Mouse (Mus musculus) limb, embryonic 13.5 days (tissue): ENCODE results near the gene Col4a1. TPM values are rescaled to one million over a fixed set of nuclear protein-coding genes. Genes with fewer than 3 reads are reported as not detected.

Experiments
- ATAC-seq: fragments of 200-750 bp; cut with Nextera tagmentation; 2 replicates; pipeline ENCODE4 v1.8.0; 2017; ENCODE audit warnings: low read depth, moderate number of reproducible peaks, moderate TSS enrichment; ENCODE audit not compliant: low FRiP score
- H3K27ac ChIP-seq: fragments of 300-500 bp; sonication (generic); 2 replicates; pipeline ENCODE4 v1.5.1; 2015; ENCODE audit warnings: inconsistent platforms, mild to moderate bottlenecking, moderate library complexity
- H3K27me3 ChIP-seq: fragments of 300-500 bp; sonication (generic); 2 replicates; pipeline ENCODE4 v1.6.1; 2015; ENCODE audit warnings: mild to moderate bottlenecking, inconsistent platforms
- H3K36me3 ChIP-seq: fragments of 300-500 bp; sonication (generic); 2 replicates; pipeline ENCODE4 v1.6.1; 2015; ENCODE audit warnings: inconsistent platforms, mild to moderate bottlenecking, moderate library complexity
- H3K4me1 ChIP-seq: fragments of 300-500 bp; sonication (generic); 2 replicates; pipeline ENCODE4 v1.6.1; 2015; ENCODE audit warnings: inconsistent platforms
- H3K4me2 ChIP-seq: fragments of 300-500 bp; sonication (generic); replicated peaks from 2 replicates; pipeline ENCODE4 v1.6.1; 2015; ENCODE audit warnings: inconsistent platforms, mild to moderate bottlenecking, moderate library complexity
- H3K4me3 ChIP-seq: fragments of 300-500 bp; sonication (generic); 2 replicates; pipeline ENCODE4 v1.5.1; 2015; ENCODE audit warnings: moderate library complexity, mild to moderate bottlenecking, inconsistent platforms
- H3K9ac ChIP-seq: fragments of 300-500 bp; sonication (generic); 2 replicates; pipeline ENCODE4 v1.6.1; 2015; ENCODE audit warnings: mild to moderate bottlenecking, inconsistent platforms
- H3K9me3 ChIP-seq: fragments of 300-500 bp; sonication (generic); 2 replicates; pipeline ENCODE4 v1.6.1; 2016; ENCODE audit warnings: inconsistent platforms
- WGBS: fragments of 180-500 bp; shearing (Covaris S2); methylation state at CpG from one replicate; pipeline ENCODE4 v1.1.7; 2015; 5-methylcytosine and 5-hydroxymethylcytosine counted together
- polyA plus RNA-seq: library from polyadenylated mRNA; unstranded; fragments of >200 nt; fragmentation: Nextera tagmentation; extraction: Ambion mirVana; gene quantifications from 2 replicates; pipeline ENCODE4 v1.2.1, GENCODE M21; 2015

The Col4a1 gene
- polyA plus RNA-seq, 1 experiment from 2014 or later = 115 TPM

DNA sequence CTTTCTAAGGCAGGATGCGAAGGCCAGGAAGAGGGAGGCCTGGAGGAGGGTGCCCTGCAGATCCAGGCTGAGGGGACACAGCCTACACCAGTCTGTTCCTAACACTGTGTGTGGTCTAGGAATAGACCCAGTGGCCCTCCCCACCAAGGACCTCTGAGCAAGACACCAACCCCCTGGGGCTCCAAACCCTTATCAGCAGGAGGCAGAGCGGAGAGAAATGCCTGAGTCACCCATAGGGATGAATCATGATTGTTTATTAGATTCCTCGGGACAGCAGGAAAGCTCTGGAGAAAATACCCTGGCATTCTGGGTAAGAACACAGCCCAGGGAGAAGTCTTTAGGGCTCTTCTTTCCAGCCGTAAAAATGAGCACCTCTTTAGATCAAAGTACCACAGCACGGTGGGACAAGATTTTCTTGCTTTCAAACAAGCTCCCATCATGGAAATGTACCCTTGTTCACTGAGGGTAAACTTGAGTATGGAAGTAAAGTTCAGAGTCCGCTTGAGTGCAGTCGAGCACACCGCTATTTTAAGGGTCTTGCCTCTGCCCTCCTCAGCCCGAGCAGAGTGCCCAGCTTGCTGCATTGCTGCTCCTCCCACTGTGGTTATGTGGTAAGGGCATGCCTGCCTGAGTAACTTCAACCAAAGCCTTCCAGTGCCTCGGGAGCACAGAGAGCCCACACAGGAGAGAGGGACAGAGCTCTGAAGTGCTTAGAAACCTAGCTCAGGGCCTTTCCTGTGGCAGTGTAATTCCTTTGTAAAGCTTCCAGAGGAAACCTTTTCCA lies 52.6 kb downstream of the Col4a1 start:
- WGBS = 24% methylated on average over 10 of the region's 10 CpGs
- Histone ChIP-seq H3K27me3 (no peaks in the 10 kb centered on the region), H3K4me1 (peaks cover 33% of the 10 kb centered on the region), H3K9me3 (no peaks in the 10 kb centered on the region), H3K4me2 (no peak overlapping the region), H3K4me3 (no peak overlapping the region), H3K27ac (peak overlapping the region; percentile 52; the same call in 1 of the 2 replicates), H3K9ac (no peak overlapping the region), H3K36me3 (no peaks in the 10 kb centered on the region)
- ATAC-seq = no peak

DNA sequence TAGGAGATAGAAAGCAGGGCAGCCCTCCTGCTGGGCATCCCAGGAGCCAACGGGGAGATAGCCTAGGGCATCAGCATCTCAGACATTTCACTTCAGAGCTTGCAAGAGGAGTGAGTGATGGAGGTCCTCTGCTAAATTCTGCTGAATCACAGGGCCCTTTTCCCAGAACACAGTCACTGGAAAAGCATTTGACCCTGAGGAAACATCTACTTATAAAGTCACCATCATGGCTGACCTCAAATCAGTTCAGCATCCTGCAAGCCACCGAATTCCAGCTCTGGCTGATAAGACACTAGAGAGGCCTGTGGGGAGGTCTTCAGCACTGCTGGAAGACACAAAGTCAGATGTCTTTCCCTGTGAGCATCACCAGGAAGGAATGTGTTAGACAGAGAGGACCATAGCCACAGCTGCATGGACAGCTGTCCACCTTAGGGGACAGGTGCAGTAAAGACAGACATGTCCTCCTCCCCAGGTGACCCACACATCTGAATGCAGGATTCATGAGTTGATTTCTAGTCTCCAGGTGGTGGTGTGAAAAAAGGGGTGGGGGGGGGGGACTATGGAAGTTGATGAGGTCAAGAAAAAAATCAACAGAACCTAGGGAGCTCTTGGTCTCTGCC lies 54.0 kb downstream of the Col4a1 start:
- no peak for ATAC-seq
- Histone ChIP-seq H3K4me2 (no peak overlapping the region), H3K36me3 (no peaks in the 10 kb centered on the region), H3K4me1 (peaks cover 30% of the 10 kb centered on the region), H3K27ac (no peak overlapping the region), H3K9me3 (no peaks in the 10 kb centered on the region), H3K9ac (no peak overlapping the region), H3K27me3 (0 out of 2 replicates have a peak, but pooled peaks cover 3% of the 10 kb centered on the region), H3K4me3 (no peak overlapping the region)
- WGBS = 70% methylated on average over 2 of the region's 2 CpGs

DNA sequence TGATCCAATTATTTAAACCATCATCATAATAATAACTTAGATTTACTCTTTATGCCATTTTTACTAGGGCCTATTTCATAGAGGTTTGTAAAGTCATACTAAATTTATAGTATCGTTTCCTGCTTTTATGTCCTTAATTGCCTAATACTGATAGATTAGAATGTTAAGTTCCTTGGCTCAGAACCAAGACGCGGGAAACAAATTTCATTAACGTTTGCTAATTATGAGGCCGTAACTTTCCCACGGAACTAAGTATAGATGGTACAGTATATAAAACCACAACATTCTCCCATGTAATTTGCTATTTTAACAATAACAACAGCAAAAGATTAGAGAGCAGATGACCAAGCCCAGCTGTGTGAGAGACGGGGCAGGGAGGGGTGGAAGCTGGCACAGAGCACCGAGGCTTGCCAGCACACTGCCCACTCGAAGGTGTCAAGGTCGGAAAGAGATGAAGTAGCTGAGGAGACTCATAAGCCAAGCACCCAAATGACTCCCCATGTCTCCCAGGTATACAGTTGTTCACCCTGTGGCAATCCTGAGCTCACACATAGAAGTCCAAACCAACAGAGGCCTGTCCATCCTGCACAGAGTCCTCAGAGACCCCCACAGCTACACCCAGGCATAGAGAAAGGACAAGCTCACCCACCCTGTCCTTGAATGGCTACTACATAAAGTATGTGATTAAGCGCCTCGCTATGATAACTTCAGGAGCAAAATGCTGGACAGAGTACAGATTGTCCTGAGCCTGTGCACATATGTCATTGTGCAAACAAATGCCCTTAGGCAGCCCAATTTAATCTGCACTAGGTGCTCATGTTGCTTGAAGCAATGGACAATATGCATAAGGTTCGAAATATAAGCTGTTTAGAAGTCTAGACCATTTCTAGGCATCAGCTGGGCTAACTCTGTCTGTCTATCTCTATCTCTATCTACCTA lies 55.3 kb downstream of the Col4a1 start:
- no peaks in the 10 kb centered on the region for H3K36me3 ChIP-seq
- H3K27me3 ChIP-seq = 0 out of 2 replicates have a peak, but pooled peaks cover 3% of the 10 kb centered on the region
- no peak overlapping the region for H3K4me2 ChIP-seq
- H3K9me3 ChIP-seq = no peaks in the 10 kb centered on the region
- no peak overlapping the region for H3K27ac ChIP-seq
- peaks cover 27% of the 10 kb centered on the region for H3K4me1 ChIP-seq
- 61% methylated on average over 13 of the region's 13 CpGs for WGBS
- ATAC-seq = no peak
- H3K9ac ChIP-seq = no peak overlapping the region
- no peak overlapping the region for H3K4me3 ChIP-seq

DNA sequence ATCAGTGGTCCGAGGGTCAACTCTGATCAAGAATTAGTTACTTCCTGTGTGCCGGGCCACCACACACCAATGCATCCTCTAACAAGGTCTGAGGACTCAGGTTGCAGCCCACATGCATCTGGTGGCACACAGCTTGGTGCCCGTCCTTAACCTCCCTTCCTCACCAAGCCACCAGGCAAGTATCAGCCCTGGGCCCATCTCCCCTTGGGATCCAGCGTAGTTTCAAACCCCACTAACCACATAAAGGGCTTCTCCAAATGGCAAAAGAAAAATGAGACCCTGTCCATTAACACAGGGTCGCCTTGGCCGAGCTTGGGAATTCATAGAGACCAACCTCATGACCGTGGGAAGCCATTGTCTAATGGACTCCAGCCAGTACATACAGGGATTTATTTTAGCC lies 56.2 kb downstream of the Col4a1 start:
- no peak overlapping the region for H3K27ac ChIP-seq
- 78% methylated on average over 7 of the region's 7 CpGs for WGBS

DNA sequence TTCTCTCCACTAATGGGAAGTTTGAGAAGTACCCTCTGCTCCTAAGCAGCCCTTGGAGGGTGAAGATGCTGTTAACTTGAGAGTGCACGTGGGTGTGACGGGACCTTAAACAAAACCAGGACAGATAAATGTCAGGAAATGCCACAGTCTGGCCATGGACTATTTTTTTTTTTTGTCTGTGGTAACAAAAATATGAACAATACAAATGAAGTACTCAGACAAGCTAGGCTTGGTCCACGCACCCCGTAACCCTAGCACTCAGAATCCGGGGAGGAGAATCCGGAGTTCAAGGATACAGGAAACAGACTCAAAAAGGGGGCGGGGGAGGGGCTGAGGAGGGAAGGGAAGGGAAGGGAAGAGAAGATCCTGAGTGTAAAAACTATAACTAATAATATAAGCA lies 56.9 kb downstream of the Col4a1 start:
- Histone ChIP-seq H3K4me2 (no peak overlapping the region), H3K4me3 (no peak overlapping the region), H3K36me3 (no peaks in the 10 kb centered on the region), H3K9me3 (no peaks in the 10 kb centered on the region), H3K27me3 (0 out of 2 replicates have a peak, but pooled peaks cover 3% of the 10 kb centered on the region), H3K27ac (no peak overlapping the region), H3K4me1 (peaks cover 21% of the 10 kb centered on the region), H3K9ac (no peak overlapping the region)
- ATAC-seq = no peak
- WGBS = 82% methylated on average over 7 of the region's 7 CpGs

More for the DNA sequence above, 56.2 kb downstream of the Col4a1 start:
- H3K36me3 ChIP-seq = no peaks in the 10 kb centered on the region
- 0 out of 2 replicates have a peak, but pooled peaks cover 3% of the 10 kb centered on the region for H3K27me3 ChIP-seq
- H3K4me1 ChIP-seq = peaks cover 24% of the 10 kb centered on the region
- no peak overlapping the region for H3K9ac ChIP-seq
- ATAC-seq = no peak
- H3K4me3 ChIP-seq = no peak overlapping the region
- no peak overlapping the region for H3K4me2 ChIP-seq
- H3K9me3 ChIP-seq = no peaks in the 10 kb centered on the region

DNA sequence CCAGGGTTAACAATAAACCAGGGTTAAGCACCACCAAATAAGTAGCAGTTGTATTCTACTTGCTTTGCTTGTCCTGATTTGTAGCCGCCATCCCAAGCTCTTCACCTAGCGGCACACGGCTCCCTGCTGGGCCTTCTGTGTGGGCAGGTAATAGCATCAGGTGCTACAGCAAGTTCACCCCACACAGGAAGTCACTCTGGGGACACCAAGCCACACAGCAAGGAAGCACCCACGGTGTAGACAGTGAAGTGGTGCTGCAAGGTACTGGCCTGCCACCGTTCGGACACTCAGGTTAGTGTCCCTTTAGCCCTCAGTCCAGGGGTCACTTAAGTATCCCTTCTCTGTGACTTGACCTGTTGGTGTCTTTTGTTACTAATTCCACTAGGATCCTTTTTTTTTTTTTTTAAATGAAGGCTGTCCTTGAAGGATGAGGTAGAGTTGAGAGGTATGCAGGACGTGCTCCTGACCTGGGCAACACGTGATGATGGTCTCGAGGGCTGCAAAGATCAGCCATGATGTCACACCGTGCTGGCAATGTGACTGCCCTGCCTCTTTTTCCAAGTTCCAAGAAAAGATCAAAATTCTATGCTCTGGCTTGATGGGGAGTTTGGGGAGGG lies 57.6 kb downstream of the Col4a1 start:
- no peak for ATAC-seq
- H3K9me3 ChIP-seq = no peaks in the 10 kb centered on the region
- H3K27me3 ChIP-seq = 0 out of 2 replicates have a peak, but pooled peaks cover 3% of the 10 kb centered on the region
- no peaks in the 10 kb centered on the region for H3K36me3 ChIP-seq
- H3K27ac ChIP-seq = no peak overlapping the region
- WGBS = 88% methylated on average over 10 of the region's 10 CpGs
- no peak overlapping the region for H3K9ac ChIP-seq
- H3K4me1 ChIP-seq = peaks cover 19% of the 10 kb centered on the region
- no peak overlapping the region for H3K4me2 ChIP-seq
- no peak overlapping the region for H3K4me3 ChIP-seq

DNA sequence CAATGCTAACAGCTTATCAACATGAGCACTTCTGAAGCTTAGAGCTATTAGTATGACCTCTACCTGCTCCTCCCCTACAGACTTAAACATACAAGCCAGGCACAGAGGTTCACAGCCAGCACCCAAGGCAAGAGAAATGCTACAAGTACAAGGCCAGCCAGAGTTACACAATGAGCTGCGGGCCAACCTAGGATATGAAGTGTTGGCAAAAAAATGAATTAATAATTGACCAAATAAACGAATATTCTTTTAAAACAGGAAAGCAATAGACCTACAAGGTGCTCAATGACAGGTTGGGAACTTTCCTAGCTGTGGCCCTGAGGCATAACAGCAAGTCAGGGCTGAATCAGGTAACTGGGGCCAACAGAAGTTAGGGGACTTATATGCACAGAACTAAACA lies 58.1 kb downstream of the Col4a1 start:
- no peaks in the 10 kb centered on the region for H3K36me3 ChIP-seq
- 0 out of 2 replicates have a peak, but pooled peaks cover 3% of the 10 kb centered on the region for H3K27me3 ChIP-seq
- H3K4me1 ChIP-seq = peaks cover 19% of the 10 kb centered on the region
- H3K27ac ChIP-seq = no peak overlapping the region
- H3K4me3 ChIP-seq = no peak overlapping the region
- WGBS = 80% methylated on average over 2 of the region's 2 CpGs
- ATAC-seq = no peak
- no peaks in the 10 kb centered on the region for H3K9me3 ChIP-seq
- no peak overlapping the region for H3K4me2 ChIP-seq
- H3K9ac ChIP-seq = no peak overlapping the region

DNA sequence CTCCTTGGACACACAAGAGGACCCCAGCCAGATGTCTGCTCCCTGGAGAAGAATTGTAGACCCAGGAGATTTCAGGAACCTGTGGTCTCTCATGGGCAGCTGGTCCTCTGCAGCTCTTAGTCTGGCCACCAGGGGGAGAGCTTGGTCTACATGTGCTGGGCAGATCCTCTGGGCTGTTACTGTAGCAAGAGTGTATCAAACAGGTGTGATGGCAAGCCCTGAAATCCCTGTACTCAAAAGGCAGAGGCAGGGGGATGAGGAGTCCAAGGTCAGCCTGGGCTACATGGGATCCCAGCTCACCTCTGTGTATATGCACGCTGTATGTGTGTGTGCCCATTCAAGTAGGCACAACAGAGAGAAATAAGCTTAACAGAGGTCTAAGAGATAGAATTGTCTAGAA lies 59.1 kb downstream of the Col4a1 start:
- Histone ChIP-seq H3K9me3 (no peaks in the 10 kb centered on the region), H3K27ac (no peak overlapping the region), H3K36me3 (no peaks in the 10 kb centered on the region), H3K27me3 (0 out of 2 replicates have a peak, but pooled peaks cover 3% of the 10 kb centered on the region), H3K9ac (no peak overlapping the region), H3K4me1 (peaks cover 15% of the 10 kb centered on the region; the same call in 1 of the 2 replicates), H3K4me2 (no peak overlapping the region), H3K4me3 (no peak overlapping the region)
- WGBS = 67% methylated on average over 1 of the region's 1 CpGs
- ATAC-seq = peak; percentile 29; the same call in 1 of the 2 replicates

DNA sequence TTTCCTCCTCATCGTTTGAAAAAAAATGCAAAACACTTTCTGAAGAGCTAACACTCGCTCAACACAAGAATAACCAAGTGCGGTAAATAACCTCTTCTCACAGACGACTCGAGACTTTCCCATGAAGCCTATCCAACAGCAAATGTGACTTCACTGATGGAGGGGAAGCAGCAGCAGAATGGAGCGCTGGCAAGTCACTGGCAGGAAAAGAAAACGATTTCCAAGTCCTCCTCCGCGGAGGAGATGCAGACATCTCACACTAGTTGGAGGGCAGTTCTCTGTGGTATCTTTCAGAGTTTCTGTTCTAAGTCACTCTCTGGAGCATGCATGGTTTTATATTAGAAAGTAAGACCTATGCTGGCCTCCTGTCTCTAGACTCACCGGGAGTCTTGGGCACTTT lies 59.6 kb downstream of the Col4a1 start:
- Histone ChIP-seq H3K27me3 (0 out of 2 replicates have a peak, but pooled peaks cover 3% of the 10 kb centered on the region), H3K36me3 (no peaks in the 10 kb centered on the region), H3K4me3 (no peak overlapping the region), H3K4me2 (no peak overlapping the region), H3K9ac (no peak overlapping the region), H3K9me3 (no peaks in the 10 kb centered on the region), H3K4me1 (peaks cover 15% of the 10 kb centered on the region; the same call in 1 of the 2 replicates), H3K27ac (no peak overlapping the region)
- 93% methylated on average over 10 of the region's 10 CpGs for WGBS
- ATAC-seq = no peak

DNA sequence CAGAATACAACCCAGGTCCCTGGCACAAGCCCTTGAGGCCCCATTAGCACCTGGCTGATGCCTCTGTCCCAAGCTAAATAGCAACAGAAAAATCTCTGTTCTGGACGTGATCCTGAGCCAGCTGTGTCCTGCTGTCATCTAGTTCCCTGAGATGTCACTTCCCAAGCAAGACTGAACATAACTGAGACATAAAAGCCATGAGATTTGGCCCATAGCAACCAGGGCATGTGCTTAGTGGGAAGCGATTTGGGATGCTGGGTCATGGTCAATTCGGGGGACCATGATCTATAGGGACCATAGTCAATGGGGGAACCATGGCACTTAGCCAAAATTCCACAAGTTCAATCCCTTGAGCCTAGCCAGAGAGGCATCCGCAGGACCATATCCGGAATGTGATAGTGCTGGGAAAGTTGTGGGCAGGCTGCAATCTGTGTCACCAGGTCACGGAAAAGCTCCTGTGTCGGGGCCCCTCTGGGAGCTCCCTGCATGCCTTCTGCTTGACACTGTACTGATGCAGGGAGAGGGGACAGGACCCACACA lies 60.3 kb downstream of the Col4a1 start:
- Histone ChIP-seq H3K4me3 (no peak overlapping the region), H3K27me3 (0 out of 2 replicates have a peak, but pooled peaks cover 3% of the 10 kb centered on the region), H3K36me3 (no peaks in the 10 kb centered on the region), H3K4me2 (no peak overlapping the region), H3K9me3 (no peaks in the 10 kb centered on the region), H3K9ac (no peak overlapping the region), H3K4me1 (peaks cover 11% of the 10 kb centered on the region; the same call in 1 of the 2 replicates), H3K27ac (no peak overlapping the region; the same call in 1 of the 2 replicates)
- ATAC-seq = peak; percentile 58
- WGBS = 76% methylated on average over 7 of the region's 7 CpGs

DNA sequence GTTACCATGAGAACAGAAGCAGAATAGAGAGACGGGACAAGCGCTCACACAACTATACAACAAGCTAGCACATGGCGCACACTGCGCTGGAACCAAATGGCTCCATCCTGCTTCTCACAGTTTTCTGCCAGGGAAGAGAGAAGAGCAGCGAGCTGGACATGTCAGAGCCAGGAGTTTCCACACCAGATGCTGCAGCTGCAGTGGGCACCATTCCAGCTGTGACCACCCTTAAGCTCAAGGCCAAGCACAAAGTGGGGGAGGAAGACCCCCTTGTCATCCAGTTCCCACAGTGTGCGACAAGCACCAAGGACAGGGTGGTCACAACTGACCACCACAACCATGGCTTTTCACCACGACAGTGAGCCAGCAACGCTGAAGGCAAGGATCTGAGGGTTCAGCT lies 62.5 kb downstream of the Col4a1 start:
- Histone ChIP-seq H3K4me1 (peaks cover 10% of the 10 kb centered on the region; the same call in 1 of the 2 replicates), H3K4me3 (no peak overlapping the region), H3K27ac (no peak overlapping the region), H3K9ac (no peak overlapping the region), H3K9me3 (no peaks in the 10 kb centered on the region), H3K4me2 (no peak overlapping the region), H3K27me3 (0 out of 2 replicates have a peak, but pooled peaks cover 3% of the 10 kb centered on the region), H3K36me3 (peaks cover 14% of the 10 kb centered on the region)
- WGBS = 73% methylated on average over 8 of the region's 8 CpGs
- no peak for ATAC-seq
